Mouse (Mus musculus) lung, adult 18-20 months (tissue): ENCODE results near the gene Vmn1r40.

ENCODE experiments used
- DNase-seq, 2 experiments: peaks; one replicate each; pipeline ENCODE4 v3.0.0; 2022; ENCODE audit warnings: mixed read lengths in 2 of 2

The Vmn1r40 gene

DNA sequence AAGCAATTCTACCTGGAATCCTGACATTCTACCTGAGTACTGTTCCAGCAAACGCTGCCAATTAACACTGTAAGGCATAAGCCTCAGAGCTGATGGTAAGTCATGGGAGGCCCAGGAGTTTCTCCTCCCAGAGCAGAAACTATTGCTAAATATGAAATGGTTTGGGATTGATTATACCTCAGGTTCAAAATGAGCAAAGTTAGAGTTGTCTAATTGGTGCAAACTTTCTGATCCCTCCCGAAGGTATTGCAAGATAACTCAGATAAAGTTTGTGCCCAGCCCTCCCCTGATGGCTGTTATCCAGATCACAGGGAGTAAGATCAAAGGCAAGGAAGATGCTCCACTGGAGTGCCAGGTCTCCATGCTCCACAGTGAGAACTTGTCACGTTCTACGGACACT, at the start of gene Vmn1r40:
TSS of gene Vmn1r40 (plus strand) at position 301 of the 400 bp plus-strand sequence.
- no peak for DNase-seq

DNA sequence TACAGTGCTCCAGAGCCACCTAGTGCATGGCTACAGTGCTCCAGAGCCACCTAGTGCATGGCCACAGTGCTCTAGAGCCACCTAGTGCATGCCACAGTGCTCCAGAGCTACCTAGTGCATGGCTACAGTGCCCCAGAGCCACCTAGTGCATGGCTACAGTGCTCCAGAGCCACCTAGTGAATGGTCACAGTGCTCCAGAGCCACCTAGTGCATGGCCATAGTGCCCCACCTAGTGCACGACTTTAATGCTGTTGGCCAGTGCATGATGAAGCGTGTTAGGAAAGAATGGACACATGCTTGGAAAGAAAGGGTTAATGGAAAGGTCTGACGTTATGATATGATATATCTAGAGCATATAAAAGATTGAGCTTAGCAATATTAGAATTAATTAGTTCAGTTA, 49.0 kb upstream of the Vmn1r40 start:
- no peak for DNase-seq

DNA sequence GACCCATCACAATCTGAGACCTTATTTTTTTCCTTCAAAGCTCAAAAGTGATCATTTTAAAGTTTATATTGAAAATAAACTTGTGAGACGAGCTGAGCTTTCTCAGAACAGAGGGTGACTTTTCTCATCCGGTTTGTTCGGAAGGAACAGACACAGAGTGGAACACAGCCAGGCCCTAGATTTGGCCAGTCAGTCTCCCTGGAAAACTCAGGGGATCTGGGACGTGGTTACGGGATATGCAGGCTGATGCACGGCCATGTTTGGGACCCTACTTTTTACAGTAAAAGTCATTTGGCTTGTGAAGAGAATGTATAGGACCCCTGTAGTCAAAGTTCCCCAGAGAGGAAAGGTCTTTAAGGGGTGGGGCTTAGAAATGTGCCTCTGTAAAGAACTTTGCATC, 48.4 kb upstream of the Vmn1r40 start:
- DNase-seq: no peak

DNA sequence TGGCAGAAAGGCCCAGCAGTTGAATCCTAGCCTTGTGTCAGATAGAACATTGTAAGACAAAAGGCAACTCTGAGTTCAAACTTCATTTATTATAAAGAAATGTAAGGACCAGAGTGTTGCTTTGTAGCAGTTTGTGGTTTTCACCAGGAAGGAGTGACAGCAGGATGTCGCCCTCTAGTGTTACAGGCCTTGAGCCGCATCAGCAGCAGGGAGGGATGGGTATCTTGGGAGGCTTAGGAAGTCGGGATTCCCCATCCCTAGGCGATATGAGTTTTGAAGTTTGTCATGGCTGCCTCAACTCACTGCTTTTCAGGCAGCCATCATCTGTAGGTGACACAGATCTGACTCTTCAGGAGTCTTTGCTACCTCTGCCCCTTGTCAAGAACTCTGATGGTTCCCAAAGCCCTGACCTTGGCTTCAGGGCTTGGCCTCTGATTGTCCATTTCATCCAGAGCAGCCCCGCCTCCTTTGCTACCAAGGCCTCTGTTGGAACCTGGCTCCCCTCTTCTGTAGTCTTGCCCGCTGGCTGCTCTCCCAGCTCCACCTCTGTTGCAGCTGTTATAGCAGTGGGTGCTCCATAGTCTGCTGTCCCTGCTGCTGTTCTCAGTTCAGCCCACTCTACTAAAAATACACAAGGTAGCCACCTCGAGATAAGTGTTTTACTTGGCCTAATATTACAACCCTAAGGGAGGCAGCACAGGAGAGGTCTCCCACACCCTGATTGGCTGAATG, 47.5 kb upstream of the Vmn1r40 start:
- DNase-seq: peak; percentile 70 to 82

DNA sequence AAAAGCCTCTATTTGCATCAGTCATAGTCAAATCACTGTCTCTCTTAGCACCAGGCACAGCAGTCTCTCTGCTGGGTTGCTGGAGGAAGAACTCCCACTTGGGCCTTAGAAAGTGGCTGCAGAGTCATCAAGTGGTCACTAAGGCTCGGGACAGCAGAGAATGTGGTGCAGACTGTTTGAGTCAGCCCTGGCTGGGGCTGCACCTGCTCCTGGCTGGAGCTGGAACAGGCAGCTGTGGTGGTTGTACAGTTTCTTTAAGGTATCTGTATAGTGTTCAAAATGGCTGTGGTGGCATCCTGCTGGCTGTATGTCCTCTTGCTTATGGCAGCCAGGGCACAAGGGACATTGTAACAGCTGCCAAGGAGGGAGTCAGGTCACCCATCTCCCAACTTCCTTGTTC, 46.9 kb upstream of the Vmn1r40 start:
- no peak for DNase-seq

DNA sequence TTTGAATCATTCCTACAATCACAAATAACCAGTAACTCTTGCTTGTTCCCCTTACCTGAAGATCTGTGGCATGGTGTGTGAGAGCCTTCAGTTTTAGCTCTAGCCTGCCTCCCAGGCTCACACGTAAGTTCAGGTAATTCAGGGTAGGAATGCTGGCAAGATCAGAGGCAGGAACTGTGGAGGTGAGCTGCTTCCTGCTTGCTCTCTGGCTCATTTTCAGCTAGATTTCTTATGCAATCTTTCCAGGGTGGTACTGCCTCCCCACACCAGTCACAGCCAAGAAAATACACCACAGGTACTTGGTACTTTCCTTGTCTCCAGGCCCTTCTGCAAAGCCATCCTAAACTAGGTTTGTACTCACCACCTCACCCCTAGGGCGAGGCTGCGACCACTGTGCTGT, 44.8 kb upstream of the Vmn1r40 start:
- DNase-seq: peak; percentile 13 to 39

DNA sequence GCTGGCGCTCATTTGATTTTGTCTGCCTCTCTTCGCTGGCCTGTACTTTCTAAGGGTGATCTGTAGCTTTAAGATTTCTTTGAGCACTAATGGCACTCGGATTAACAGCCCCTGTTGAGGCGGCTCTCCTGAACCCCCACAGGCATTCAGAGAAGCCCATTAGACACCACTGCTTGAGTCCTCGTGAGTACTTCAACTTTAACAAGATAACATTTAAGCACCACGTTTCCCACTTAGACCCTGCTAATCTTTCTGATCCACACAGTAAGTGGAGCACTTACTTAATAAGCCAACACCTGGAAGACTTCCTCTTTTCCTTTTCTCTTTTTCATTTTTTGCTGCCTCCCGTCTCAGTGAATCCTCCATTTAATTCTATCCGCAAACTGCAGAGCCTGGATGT, 42.2 kb upstream of the Vmn1r40 start:
- DNase-seq: peak in 1 of 2 experiments; percentile 44

DNA sequence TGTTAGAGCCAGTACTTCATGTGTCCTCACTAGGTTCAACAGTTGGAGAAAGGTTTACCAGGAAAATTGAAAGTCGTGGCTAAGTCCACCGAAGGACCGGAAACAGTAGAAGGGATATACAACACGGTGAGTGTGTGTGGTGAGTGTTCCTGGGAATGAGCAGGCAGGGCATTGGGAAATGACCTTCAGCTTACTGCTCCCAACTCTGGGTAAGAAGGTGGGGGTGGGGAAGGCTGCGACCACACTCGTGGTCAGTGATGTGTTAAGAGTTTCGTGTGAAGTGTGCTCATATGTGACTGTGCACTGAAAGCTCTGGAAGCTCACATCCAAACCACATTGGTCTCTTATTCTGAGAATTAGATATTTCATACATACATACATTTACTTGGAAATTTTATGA, 41.7 kb upstream of the Vmn1r40 start:
- no peak for DNase-seq

DNA sequence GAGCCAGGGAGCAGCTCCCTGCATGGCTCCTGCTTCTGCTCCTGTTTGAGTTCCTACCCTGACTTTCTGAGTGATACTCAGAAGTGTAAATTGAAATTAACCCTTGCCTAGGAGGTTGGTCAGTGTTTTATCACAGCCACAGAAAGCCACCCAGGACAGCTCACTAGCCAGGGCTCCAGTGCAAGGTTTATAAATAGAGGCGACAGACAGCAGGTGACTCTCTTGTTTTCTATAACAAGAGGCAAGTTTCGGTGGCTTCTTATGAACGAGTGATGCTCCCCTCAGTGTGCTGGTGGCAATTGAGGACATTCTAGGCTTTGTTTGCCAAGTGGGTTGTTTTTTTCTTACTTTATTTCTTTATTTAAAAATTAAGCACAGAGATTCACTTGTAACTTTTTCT, 40.4 kb upstream of the Vmn1r40 start:
- DNase-seq: no peak

DNA sequence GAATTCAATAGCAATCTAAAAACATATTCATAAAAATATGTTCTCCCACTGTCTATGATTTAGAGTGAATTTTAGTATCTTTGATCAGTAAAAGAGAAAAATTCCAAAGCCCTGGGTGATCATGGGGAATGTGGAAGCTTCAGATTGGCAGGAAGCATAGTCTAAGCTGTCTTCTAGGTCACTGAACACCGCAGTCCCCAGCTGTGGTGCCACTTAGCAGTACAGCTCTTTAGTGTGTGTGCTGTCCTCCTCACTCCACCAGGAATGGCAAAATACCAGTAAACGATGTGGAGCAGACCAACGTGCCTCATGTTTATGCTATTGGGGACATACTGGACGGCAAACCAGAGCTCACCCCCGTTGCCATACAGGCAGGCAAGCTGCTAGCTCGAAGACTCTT, 37.8 kb upstream of the Vmn1r40 start:
- DNase-seq: no peak

DNA sequence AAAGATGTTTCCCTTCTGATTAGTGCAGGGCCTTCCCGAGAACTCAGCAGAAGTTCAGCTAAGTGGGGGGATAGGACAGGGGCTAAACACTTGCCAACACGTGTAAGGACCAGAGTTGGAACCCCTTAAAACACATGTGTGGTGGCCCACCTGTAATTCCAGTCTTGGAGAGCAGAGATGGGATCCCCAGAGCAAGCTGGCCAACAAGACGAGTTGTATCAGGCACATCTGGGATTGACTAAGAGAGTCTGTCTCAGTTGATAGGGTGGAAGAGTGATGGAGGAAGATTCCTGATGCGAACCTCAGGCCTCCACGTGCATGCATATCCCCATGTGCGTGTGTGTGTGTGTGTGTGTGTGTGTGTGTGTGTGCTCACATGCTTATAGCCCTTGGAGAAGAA, 35.9 kb upstream of the Vmn1r40 start:
- no peak for DNase-seq

DNA sequence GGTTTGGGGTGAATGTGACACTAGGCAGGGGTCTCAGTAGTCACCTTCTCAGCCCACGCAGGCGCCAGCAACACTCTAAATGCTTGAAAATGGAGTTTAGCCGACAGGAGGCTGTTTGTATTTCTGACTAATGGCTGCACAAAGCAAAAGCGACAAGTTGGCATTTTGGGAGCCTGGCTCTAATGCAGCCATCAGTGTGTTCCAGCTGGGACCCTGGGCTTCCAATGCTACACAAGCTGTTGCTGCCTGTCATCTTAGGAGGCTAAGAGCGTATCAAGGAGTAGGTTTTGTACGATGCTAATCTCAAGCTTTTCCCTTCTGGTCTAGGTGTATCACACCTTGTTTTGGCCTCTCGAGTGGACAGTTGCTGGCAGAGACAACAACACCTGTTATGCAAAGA, 34.7 kb upstream of the Vmn1r40 start:
- no peak for DNase-seq

DNA sequence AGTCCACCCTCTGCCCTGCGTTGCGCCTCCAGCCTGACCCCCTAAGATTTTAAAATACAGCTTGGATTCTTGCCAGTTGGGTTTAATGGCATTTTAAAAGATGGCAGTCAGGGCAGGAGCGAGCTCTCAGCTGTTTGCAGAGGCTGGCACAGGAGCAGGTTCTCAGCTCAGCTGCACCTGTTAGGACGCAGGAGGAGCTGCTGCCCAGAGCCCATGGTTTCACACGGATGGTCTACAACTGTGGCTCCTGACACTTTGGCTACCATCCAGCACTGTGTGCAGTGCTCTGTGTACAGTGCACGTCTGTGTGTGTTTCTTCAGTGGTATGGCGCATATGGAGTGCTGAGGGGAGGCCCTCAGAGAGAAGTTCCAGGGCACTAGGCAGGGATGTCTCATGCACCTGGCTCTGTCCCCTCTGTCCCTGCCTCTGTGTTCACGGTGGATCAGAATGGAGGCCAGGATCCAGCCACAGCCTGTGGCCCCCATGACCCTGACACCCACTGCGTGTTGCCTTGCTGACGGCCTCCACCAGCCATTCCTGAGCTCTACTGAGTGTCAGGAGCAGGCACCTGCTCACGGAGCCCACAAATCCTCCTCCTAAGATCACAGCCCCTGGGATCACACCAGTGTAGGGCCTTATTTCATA, 34.1 kb upstream of the Vmn1r40 start:
- no peak for DNase-seq

DNA sequence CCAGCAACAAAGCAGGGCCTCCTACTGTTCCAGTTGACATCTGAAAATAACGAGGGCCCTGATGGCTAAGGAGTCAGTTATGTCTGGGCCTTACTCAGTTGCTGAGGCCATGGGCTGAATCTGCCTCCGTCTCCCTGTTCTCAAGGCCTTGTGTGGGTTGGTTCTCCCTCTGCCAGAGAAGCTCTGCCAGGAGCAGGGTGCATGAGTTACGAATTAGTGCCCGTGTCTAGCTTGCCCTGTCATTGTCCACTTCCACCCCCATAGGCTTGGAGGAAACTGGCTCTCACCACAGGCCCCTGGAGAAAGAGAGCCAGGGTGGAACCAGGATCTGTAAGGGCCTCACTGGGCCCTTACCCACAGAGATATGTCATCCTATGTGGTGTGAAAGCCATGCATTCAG, 28.8 kb upstream of the Vmn1r40 start:
- no peak for DNase-seq

DNA sequence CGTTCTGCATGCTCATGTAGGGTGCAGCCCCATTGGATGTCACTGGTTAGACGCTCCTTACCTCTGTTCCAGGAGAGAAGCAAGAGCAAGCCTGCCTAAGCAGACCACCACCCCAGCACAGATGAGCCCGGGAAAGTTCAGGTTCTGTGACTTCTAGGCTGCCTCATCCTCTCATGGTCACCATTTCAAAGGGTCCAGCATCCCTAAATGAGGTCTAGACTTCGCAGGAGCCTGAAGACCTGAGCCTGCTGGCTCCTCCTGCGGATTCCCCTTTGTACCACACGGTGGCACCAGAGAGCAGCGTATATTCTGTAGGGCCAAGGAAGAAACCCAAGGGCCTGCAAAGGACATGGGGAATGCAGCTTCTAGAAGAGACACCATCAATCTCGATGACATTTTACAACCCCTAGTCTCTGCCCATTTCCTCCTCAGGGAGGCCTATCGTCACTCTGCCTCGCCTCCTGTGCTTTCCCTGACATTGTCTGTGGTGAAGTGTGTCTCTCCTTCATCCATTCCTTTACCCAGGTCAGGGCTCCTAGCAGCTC, 28.0 kb upstream of the Vmn1r40 start:
- DNase-seq: peak; percentile 47 to 50

DNA sequence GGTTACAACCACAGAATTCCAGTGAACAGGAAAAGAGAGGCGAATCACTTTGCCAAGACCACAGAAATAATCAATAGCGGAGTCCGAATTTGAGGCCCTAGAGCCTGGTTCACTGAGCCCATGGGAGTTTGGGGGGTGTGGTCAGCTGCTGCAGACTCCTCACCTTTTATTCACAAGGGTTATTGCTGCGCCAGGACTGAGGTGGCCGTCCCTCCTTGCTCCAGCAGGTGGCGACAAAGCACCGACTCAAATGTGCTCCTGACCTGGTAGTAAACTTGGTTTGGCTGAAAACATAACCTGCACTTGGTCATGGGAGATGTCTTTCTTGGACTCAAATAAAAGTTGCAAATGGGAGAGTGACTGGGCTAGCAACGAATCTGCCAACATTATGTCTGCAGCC, 27.2 kb upstream of the Vmn1r40 start:
- peak; percentile 72 to 77 for DNase-seq

DNA sequence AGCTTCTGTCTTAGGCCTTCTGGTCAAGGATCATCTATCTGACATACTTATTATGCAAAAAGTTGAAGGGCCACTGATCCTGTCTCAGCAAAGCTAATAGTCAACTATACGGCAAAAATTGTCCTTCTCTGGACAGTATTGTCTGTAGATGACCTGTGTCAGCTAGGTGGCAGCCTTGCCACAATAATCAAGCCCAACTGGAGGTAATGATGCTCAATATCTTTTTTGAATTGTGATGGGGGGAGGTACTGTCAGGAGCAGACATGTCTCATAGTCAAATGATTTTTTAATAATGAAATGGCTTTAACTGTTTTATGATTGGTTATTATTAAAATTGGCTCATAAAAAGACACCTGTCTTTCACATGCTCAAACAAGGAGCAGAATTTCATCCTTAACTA, 23.1 kb upstream of the Vmn1r40 start:
- no peak for DNase-seq

DNA sequence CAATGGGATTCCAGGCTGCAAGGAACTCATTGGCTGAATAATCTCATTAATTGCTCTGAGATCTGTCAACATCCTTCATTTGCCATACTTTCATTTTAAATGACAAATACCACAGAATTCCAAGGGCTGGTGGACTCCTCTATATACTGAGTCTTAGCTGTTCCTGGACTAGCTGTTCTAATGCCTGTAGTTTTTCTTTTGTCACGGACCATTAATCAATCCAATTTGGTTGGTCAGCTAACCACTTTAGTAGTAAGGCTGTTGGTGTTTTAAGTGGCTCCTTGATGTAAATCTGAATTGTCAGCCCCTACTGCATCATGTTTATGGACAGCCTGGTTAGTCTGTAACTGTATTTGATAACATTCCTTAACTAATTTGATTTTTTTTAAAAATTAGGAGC, 20.2 kb upstream of the Vmn1r40 start:
- no peak for DNase-seq

DNA sequence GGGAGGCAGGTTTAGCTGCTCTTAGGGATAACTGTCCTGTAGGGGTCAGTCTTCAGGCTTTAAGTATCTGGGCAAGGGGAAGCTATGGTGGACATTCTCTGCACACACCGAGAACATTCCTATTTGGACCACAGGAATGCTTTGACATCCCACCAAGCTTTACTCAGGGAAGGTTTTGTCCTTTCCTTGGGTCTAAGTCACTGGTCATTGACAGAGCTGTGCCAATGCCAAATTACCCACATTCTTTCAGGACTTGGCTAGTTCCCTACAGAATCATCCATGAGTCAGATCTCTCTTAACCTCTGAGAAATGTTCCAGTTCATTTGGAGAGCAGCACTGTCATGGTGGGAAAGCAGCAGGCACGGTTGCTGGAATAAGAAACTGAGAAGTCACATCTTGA, 716 bp upstream of the Vmn1r40 start:
- DNase-seq: no peak

DNA sequence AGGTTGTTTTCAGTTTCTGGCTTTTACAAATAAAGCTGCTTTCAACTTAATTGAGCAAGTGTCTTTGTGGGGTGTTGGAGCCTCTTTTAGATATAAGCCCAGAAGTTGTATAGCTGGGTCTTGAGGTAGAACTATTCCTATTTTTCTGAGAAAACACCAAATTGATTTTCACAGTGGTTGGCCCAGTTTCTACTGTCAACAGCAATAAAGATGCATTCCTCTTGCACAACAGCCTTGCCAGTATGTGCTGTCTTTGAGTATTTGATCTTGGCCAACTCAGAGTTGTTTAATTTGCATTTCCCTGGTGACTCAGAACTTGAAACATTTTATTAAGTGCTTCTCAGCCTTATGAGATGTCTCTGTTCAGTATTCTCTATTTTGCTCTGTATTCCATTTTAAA, 10.7 kb downstream of the Vmn1r40 start:
- DNase-seq: no peak

DNA sequence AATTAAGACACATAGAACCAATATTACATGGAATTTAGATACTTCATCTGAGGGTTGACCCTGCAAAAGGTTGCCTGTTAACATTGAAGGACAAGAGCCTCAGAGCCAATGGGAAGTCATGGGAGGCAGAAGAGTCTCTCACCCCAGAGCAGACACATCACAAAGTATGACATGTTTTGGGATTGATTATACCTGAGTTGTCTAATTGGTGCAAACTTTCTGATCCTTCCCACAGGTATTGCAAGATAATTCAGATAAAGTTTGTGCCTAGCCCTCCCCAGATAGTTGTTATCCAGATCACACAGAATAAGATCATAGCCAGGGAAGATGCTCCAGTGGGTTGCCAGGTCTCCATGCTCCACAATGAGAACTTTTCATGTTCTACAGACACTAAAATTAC, 33.1 kb downstream of the Vmn1r40 start, which contains the start of gene Vmn1r41:
TSS of gene Vmn1r41 (plus strand) at position 301 of the 400 bp plus-strand sequence.
- no peak for DNase-seq

DNA sequence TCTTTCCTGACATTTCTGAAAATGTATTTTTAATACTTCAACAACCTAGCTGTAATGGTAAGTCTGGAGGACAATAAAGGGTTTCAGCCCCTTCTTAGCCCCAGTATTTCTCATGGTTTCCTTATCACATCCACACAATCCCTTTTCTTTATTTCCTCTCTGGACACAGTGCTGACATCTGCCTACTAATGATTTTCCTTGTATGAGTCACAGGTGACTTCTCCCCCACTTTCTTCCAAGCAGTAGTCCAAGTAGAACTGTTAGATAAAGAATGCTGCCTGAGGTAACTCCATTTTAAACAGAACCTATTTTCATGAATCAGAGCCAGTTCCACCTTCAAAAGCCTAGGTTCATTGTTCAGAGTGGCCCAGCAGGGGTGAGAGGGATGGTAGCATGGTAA, 35.5 kb downstream of the Vmn1r40 start:
- DNase-seq: no peak
